Mouse (Mus musculus) forebrain, embryonic 12.5 days (tissue): ENCODE measurements around the gene Gjd3. TPM values are rescaled to one million over a fixed set of nuclear protein-coding genes. Genes with fewer than 3 reads are reported as not detected.
A peak's percentile ranks its signal among the peaks of the same experiment; 100 is the strongest.

Source experiments
- ATAC-seq: fragments of 200-750 bp; cut with Nextera tagmentation; 2 replicates; pipeline ENCODE4 v1.8.0; 2017; ENCODE audit warnings: moderate TSS enrichment; ENCODE audit not compliant: low FRiP score
- H3K27ac ChIP-seq: fragments of 300-500 bp; sonication (generic); 2 replicates; pipeline ENCODE4 v1.5.1; 2016; ENCODE audit warnings: mild to moderate bottlenecking
- H3K27me3 ChIP-seq: fragments of 300-500 bp; sonication (generic); 2 replicates; pipeline ENCODE4 v1.6.1; 2016; ENCODE audit warnings: mild to moderate bottlenecking
- H3K36me3 ChIP-seq: fragments of 300-500 bp; sonication (generic); replicated peaks from 2 replicates; pipeline ENCODE4 v1.6.1; 2016; ENCODE audit warnings: mild to moderate bottlenecking
- H3K4me1 ChIP-seq: fragments of 300-500 bp; sonication (generic); 2 replicates; pipeline ENCODE4 v1.6.1; 2016
- H3K4me2 ChIP-seq: fragments of 300-500 bp; sonication (generic); 2 replicates; pipeline ENCODE4 v1.6.1; 2016; ENCODE audit warnings: mild to moderate bottlenecking, moderate library complexity
- H3K4me3 ChIP-seq: fragments of 300-500 bp; sonication (generic); replicated peaks from 2 replicates; pipeline ENCODE4 v1.5.1; 2016; ENCODE audit warnings: mild to moderate bottlenecking
- H3K9ac ChIP-seq: fragments of 300-500 bp; sonication (generic); 2 replicates; pipeline ENCODE4 v1.6.1; 2016; ENCODE audit warnings: mild to moderate bottlenecking
- H3K9me3 ChIP-seq: fragments of 300-500 bp; sonication (generic); 2 replicates; pipeline ENCODE4 v1.6.1; 2016
- WGBS: fragments of 180-500 bp; shearing (Covaris S2); methylation state at CpG from one replicate; pipeline ENCODE4 v1.1.7; 2016; 5-methylcytosine and 5-hydroxymethylcytosine counted together
- polyA plus RNA-seq: library from polyadenylated mRNA; unstranded; fragments of >200 nt; fragmentation: Nextera tagmentation; extraction: Ambion mirVana; gene quantifications from 2 replicates; pipeline ENCODE4 v1.2.1, GENCODE M21; 2016

Gjd3 gene
- 0.24 and 0.47 TPM in 2 replicates for polyA plus RNA-seq

DNA sequence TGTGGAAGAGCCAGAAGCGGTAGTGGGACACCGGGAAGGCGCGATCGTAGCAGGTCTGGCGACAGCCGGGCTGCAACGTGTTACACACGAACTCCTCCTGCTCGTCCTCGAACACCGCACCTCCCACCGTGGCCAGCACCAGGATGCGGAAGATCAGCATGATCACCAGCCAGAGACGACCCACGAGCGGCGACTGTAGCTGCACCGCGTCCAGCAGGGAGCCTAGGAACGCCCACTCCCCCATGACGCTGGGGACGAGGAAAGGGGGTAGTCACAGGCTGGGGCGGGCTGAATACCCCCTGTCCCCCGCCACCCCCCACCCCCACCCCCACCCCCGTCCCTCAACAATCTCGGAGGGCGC is at the start of gene Gjd3:
Gene Gjd3, minus strand, starts transcription at position 244 of the 361 bp plus-strand sequence.
- Histone ChIP-seq H3K4me2 (peak within 1 kb of the TSS; percentile 89), H3K4me3 (peak within 1 kb of the TSS; percentile 56), H3K4me1 (peaks cover 22% of the 10 kb centered on the region), H3K36me3 (no peaks in the 10 kb centered on the region), H3K9ac (peak within 1 kb of the TSS; percentile 59), H3K27ac (peak within 1 kb of the TSS; percentile 83), H3K9me3 (no peaks in the 10 kb centered on the region), H3K27me3 (peaks cover 52% of the 10 kb centered on the region)
- WGBS: under 1% methylated on average over 27 of the region's 28 CpGs
- peak; percentile 34 for ATAC-seq

DNA sequence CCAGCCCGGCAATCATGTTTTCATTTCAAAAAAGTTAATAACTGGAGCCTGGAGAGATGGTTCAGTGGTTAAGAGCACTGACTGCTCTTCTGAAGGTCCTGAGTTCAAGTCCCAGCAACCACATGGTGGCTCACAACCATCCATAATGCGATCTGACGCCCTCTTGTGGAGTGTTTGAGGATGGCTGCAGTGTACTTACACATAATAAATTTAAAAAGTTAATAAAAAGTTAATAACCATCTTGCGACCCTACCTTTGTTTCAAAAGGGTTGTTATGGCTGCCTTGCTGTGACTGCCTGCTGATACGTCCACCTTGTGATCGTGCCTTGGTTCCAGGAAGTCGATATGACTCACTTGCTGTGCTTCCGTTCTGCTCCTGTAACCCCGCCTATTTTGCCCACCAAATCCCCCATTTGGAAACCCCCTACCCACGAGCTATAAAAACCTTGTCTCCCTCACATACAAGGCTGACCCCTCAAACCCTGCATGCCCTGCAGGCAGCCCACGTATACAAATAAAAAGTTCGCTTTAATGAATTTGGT is 44.2 kb upstream of the Gjd3 start:
- Histone ChIP-seq H3K27me3 (peaks cover 9% of the 10 kb centered on the region; the same call in 1 of the 2 replicates), H3K36me3 (peaks cover 2% of the 10 kb centered on the region)
- WGBS: 89% methylated on average over 12 of the region's 12 CpGs

DNA sequence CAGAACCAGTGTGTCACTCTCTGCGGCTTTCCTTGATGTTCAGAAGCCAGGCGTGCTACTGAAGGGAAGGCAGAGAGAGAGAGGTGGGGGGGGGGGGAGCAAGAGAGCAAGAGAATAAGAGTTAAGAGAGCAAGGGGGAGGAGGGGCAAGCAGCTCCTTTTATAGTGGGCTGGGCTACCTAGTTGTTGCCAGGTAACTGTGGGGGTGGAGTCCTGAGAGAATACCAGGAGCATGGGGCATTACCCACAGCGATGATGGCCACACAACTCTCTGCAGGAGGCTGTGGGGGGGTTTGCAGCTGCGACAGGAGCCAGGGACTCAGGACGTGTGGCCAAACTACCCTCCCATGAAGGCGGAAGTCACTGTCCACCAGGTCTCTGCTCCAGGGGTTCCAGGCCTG is 43.1 kb upstream of the Gjd3 start:
- Histone ChIP-seq H3K27me3 (peaks cover 9% of the 10 kb centered on the region; the same call in 1 of the 2 replicates), H3K9ac (no peak overlapping the region), H3K4me1 (peaks cover 27% of the 10 kb centered on the region), H3K27ac (no peak overlapping the region), H3K9me3 (no peaks in the 10 kb centered on the region), H3K4me3 (no peak overlapping the region), H3K4me2 (no peak overlapping the region), H3K36me3 (peaks cover 13% of the 10 kb centered on the region)
- ATAC-seq: no peak
- 90% methylated on average over 6 of the region's 6 CpGs for WGBS

More for the DNA sequence above, 44.2 kb upstream of the Gjd3 start:
- Histone ChIP-seq H3K9ac (no peak overlapping the region), H3K4me2 (no peak overlapping the region), H3K4me1 (peaks cover 22% of the 10 kb centered on the region), H3K27ac (no peak overlapping the region), H3K9me3 (no peaks in the 10 kb centered on the region), H3K4me3 (no peak overlapping the region)
- ATAC-seq: no peak

DNA sequence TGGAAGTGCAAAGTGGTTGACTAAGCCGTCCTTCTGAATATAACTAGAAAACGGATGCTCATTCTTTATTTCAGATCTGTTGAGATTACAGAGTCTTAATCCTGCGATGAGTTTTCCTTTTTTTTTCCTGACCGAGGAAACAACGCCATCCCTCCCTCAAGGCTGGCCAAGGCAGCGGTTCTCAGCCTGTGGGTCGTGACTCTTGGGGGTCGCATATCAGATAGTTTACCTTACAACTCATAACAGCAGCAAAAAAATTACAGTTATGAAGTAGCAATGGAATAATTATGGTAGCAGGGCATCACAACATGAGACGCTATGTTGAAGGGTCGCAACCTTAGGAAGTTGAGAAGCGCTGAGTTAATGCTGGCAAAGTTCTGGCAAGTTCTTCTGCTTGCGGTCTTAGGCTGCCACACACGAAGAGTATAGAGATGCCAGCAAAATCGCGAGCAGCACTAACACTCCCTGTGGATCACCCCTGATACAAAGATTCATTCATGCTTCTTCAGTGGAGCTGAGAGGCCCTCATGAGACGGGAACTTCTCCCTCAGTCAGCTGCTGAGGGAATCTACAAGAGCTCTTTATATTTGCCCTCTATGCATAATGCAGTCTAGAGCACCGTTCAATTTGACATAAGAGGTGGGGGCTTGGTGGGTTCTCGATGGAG is 41.8 kb upstream of the Gjd3 start:
- Histone ChIP-seq H3K4me3 (peak overlapping the region; percentile 70), H3K4me2 (peak overlapping the region; percentile 44), H3K4me1 (peaks cover 29% of the 10 kb centered on the region), H3K9me3 (no peaks in the 10 kb centered on the region), H3K36me3 (peaks cover 25% of the 10 kb centered on the region), H3K27me3 (0 out of 2 replicates have a peak, but pooled peaks cover 4% of the 10 kb centered on the region), H3K9ac (no peak overlapping the region), H3K27ac (peak overlapping the region; percentile 39; the same call in 1 of the 2 replicates)
- 53% methylated on average over 18 of the region's 18 CpGs for WGBS
- peak; percentile 3 for ATAC-seq

DNA sequence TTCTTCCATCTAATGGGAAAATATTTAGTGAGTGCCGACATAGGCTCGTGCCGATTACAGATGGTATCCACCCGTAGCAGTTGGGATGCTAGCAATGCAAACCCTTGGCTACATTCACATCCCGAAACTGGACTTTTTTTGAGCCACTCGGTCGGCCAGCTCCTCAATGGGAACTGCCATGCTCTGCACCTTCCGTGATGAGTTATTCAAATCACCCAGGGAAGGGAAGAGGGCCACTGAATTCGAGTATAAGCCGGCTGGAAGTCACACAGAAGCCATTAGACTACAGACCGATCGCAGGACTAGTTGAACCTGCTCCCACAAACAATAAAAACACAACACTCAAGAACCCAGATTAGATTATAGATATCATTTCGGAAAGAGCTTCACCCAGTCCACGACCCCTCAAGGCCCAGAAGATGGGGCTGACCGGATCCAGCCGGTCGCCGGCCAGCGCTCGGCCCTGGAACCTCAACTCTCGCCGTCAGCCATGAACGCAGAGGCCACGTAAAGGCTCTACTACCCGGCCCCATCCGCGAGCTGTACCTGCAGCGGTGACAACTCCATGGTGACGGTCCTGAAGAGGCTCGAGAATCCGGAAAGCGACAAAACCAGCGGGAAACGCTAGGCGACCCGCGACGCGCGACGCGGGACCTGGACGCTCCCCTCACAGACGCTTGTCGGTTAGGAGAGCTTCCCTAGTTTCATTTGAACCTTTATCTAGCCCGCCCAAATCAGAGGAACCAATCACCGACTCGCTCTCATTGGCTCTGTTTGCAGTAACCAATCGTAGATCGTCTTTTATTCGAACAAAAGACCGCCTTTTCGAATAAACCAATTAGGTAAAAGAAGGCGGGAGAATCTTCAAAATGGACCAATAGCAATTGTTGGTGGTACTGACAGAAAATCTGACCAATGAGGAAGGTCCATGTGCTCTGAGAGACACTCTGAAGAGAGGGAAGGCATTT is 41.0 kb upstream of the Gjd3 start, which contains the start of gene Top2a:
Gene Top2a, minus strand, starts transcription at position 690 of the 968 bp plus-strand sequence.
- WGBS: under 1% methylated on average over 54 of the region's 54 CpGs
- Histone ChIP-seq H3K4me2 (peak within 1 kb of the TSS; percentile 61), H3K4me3 (peak within 1 kb of the TSS; percentile 70), H3K9ac (peak within 1 kb of the TSS; percentile 77), H3K27me3 (0 out of 2 replicates have a peak, but pooled peaks cover 2% of the 10 kb centered on the region), H3K27ac (peak within 1 kb of the TSS; percentile 83), H3K4me1 (peaks cover 29% of the 10 kb centered on the region), H3K36me3 (peaks cover 29% of the 10 kb centered on the region), H3K9me3 (no peaks in the 10 kb centered on the region)
- ATAC-seq: peak; percentile 97

DNA sequence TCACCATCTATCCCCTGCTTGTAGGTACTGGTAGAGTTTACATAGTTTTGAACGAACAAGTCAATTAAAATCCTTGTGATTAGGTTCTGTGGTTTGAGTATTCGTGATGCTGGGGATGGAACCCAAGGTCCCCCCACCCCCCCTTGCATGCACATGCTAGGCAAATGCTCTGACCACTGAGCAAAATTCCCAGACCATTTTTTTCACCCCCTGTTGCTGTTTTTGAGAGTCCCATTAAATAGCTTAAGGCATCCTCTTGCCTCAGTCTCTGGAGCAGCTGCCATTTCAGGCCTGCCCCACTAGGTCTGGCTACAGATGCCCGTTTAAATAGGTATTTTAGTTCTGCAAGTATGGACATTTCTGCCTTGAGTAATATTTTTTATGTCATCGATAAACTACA is 40.3 kb upstream of the Gjd3 start:
- H3K27me3 ChIP-seq: no peaks in the 10 kb centered on the region
- peak overlapping the region; percentile 61 for H3K4me2 ChIP-seq
- no peak for ATAC-seq
- peaks cover 29% of the 10 kb centered on the region for H3K4me1 ChIP-seq
- peaks cover 36% of the 10 kb centered on the region for H3K36me3 ChIP-seq
- H3K9ac ChIP-seq: peak overlapping the region; percentile 77
- H3K27ac ChIP-seq: no peak overlapping the region
- H3K9me3 ChIP-seq: no peaks in the 10 kb centered on the region
- 10% methylated on average over 4 of the region's 4 CpGs for WGBS
- H3K4me3 ChIP-seq: peak overlapping the region; percentile 70

DNA sequence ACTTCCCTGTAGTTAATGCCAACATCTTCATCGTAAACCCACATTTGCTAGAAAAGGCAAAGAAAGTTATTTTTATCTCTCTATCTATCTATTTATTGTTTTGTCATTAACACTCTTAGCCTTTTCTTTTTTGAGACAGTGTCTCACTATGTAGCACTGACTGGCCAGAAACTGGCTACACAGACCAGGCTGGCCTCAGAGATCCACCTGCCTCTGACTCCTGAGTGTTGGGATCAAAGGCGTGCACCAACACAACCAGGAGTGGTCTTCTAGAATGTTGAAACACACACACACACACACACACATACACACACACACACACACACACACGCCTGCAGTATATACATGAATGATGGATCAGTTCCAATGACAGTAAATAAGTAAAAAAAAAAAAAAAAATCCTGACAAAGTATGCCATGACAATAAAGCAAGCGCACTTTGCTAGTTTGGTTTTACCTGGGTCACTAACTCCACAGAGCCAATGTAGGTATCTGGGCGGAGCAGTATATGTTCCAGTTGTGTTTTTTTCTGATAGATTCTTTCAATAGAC is 39.6 kb upstream of the Gjd3 start:
- Histone ChIP-seq H3K9ac (peak overlapping the region; percentile 77), H3K4me1 (peaks cover 29% of the 10 kb centered on the region), H3K27ac (no peak overlapping the region), H3K4me3 (peak overlapping the region; percentile 70), H3K9me3 (no peaks in the 10 kb centered on the region), H3K4me2 (peak overlapping the region; percentile 61), H3K36me3 (peaks cover 42% of the 10 kb centered on the region), H3K27me3 (no peaks in the 10 kb centered on the region)
- ATAC-seq: no peak
- WGBS: 86% methylated on average over 5 of the region's 5 CpGs

DNA sequence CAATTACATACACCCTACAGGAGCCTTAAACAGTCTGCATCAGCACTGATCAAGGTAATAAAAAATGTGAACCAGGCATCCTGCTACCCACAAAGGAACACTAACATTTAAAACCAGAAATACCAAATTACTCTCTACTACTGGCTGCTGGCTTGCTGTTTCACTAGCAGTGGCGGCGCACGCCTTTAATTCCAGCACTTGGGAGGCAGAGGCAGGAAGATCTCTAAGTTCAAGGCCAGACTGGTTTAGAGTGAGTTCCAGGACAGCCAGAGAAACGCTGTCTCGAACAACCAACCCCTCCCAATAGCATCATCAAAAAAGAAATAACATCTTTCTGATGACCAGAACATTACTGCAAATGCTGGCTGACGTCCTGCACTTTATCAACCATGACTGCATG is 37.0 kb upstream of the Gjd3 start:
- H3K27ac ChIP-seq: no peak overlapping the region
- no peak overlapping the region for H3K4me2 ChIP-seq
- no peak for ATAC-seq
- peaks cover 68% of the 10 kb centered on the region for H3K36me3 ChIP-seq
- 97% methylated on average over 6 of the region's 6 CpGs for WGBS
- no peak overlapping the region for H3K9ac ChIP-seq
- H3K4me1 ChIP-seq: peaks cover 29% of the 10 kb centered on the region
- H3K27me3 ChIP-seq: no peaks in the 10 kb centered on the region
- no peaks in the 10 kb centered on the region for H3K9me3 ChIP-seq
- H3K4me3 ChIP-seq: no peak overlapping the region

DNA sequence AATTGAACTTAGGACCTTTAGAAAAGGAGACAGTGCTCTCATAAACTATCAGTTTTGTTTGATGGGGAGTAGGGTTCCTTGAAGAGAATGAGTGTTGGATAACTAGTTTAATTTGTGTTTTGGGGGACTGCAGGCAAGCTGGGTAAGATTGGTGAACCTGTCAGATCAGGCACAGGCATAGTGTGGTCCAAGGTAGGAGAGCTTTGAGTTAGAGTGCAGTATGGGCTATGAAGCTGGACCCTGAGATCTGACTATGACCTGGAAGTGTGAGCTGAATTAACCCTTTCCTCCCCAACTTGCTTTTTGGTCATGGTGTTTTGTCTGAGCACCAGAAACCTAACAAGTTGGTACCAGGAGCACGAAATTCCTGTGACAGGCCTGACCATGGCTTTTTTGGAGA is 31.0 kb upstream of the Gjd3 start:
- 87% methylated on average over 1 of the region's 1 CpGs for WGBS
- Histone ChIP-seq H3K27me3 (no peaks in the 10 kb centered on the region), H3K36me3 (peaks cover 97% of the 10 kb centered on the region), H3K4me3 (no peak overlapping the region), H3K9me3 (no peaks in the 10 kb centered on the region), H3K4me1 (no peaks in the 10 kb centered on the region), H3K27ac (no peak overlapping the region), H3K4me2 (no peak overlapping the region), H3K9ac (no peak overlapping the region)
- no peak for ATAC-seq

DNA sequence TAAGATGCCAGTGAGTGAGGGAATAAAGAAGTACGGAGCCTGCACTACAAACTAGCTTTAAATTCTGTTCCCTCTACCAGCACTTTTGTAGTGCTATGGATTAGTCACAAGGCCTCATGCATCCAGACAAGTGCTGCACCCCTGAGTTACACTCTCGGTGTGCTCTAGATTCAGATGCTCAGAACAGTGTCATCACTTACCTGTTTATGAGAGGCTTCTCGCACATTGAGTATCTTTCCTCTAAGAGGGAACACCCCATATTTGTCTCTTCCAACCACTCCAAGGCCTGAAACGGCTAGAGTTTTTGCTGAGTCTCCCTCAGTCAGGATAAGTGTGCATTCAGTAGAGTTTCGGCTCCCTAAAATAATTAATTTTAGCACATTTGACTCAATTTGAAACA is 27.9 kb upstream of the Gjd3 start:
- H3K36me3 ChIP-seq: peaks cover 95% of the 10 kb centered on the region
- H3K4me3 ChIP-seq: no peak overlapping the region
- H3K27ac ChIP-seq: no peak overlapping the region
- H3K9ac ChIP-seq: no peak overlapping the region
- ATAC-seq: no peak
- no peaks in the 10 kb centered on the region for H3K9me3 ChIP-seq
- H3K27me3 ChIP-seq: no peaks in the 10 kb centered on the region
- H3K4me1 ChIP-seq: no peaks in the 10 kb centered on the region
- no peak overlapping the region for H3K4me2 ChIP-seq
- 96% methylated on average over 5 of the region's 5 CpGs for WGBS

DNA sequence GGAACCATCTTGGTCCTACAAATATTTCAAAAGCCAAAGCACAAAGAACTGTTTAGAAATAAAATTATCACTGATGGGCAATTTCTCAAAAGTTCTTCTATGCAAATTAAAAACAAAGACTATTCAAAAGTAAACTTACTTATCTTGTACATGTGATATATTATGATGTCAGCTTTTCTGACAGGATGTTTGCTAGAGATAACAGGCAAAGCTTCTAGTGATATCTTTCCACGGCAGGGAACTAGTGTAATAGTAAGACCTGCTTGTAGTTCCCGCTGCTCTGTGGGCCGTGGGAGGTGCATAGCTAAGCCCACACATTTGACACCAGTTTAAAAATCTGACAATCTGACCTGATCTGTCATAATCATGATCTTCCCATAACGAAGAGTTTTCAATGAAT is 27.3 kb upstream of the Gjd3 start:
- H3K9ac ChIP-seq: no peak overlapping the region
- H3K27ac ChIP-seq: no peak overlapping the region
- H3K27me3 ChIP-seq: no peaks in the 10 kb centered on the region
- no peak for ATAC-seq
- no peak overlapping the region for H3K4me3 ChIP-seq
- WGBS: 94% methylated on average over 4 of the region's 4 CpGs
- H3K4me1 ChIP-seq: no peaks in the 10 kb centered on the region
- no peak overlapping the region for H3K4me2 ChIP-seq
- no peaks in the 10 kb centered on the region for H3K9me3 ChIP-seq
- H3K36me3 ChIP-seq: peaks cover 95% of the 10 kb centered on the region

DNA sequence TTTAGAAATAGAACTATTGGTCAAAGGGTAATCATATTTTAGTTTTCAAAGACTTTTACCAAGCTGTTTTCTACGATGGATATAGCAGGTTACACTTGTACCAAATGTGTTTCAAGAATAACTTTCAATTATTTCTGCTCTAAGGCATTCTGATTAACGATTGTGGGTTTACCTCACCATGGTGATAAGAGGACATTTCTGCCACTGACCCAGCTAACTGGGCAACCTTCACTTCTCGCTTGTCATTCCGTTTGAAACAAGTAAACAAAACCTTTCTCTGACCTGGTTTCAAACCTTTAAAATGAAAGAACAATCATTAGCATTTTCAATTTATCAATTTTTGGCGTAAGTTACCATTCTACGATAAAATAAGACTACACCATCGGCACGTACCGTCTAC is 24.0 kb upstream of the Gjd3 start:
- H3K4me1 ChIP-seq: no peaks in the 10 kb centered on the region
- no peak overlapping the region for H3K4me2 ChIP-seq
- 95% methylated on average over 9 of the region's 9 CpGs for WGBS
- no peak for ATAC-seq
- H3K36me3 ChIP-seq: peaks cover 94% of the 10 kb centered on the region
- no peaks in the 10 kb centered on the region for H3K9me3 ChIP-seq
- H3K9ac ChIP-seq: no peak overlapping the region
- H3K27me3 ChIP-seq: no peaks in the 10 kb centered on the region
- H3K4me3 ChIP-seq: no peak overlapping the region
- H3K27ac ChIP-seq: no peak overlapping the region
